Mouse (Mus musculus): ENCODE data around the gene Gm17617.

- no peak for TF ChIP-seq POLR2AphosphoS2 (IDR thresholded peaks at IDR 0.05; ENCODE audit: insufficient read length, low read depth)
- TF ChIP-seq MYOD1 (IDR thresholded peaks at IDR 0.05; ENCODE audit: control insufficient read depth in 1 of 3, insufficient read length in 2 of 3, low read depth in 2 of 3): no peak
- no peak for TF ChIP-seq CEBPB (IDR thresholded peaks at IDR 0.05; ENCODE audit: insufficient read depth, poor library complexity, severe bottlenecking)
- no peak for TF ChIP-seq TCF12 (IDR thresholded peaks at IDR 0.05; ENCODE audit: insufficient read depth, poor library complexity, severe bottlenecking)
- TF ChIP-seq POLR2A (IDR thresholded peaks at IDR 0.05; ENCODE audit: insufficient read length, low read depth): no peak
- no peak for TF ChIP-seq E2F4 (IDR thresholded peaks at IDR 0.05; ENCODE audit: insufficient read depth)
- no peak for TF ChIP-seq MAX (IDR thresholded peaks at IDR 0.05; ENCODE audit: low read depth)
- no peak for TF ChIP-seq USF1 (IDR thresholded peaks at IDR 0.05; ENCODE audit: low read depth)
- TF ChIP-seq MYOG (IDR thresholded peaks at IDR 0.05; ENCODE audit: control insufficient read depth in 1 of 3, insufficient read depth in 1 of 3, insufficient read length in 2 of 3, low read depth in 2 of 3): no peak
- TF ChIP-seq TCF3 (IDR thresholded peaks at IDR 0.05; ENCODE audit: insufficient read length, low read depth): no peak
Measured at GRCm38 (mm10) chr13:55103351-55103750, 30.0 kb downstream of the Gm17617 start.
